Mouse (Mus musculus): ENCODE results near the gene Tmed1. TPM values are rescaled to one million over a fixed set of nuclear protein-coding genes. Genes with fewer than 3 reads are reported as not detected.

Gene Tmed1
- polyA plus RNA-seq, 1 experiment = 32.1 TPM

GRCm38 (mm10) chr9:21507753-21508430 lies 2.2 kb downstream of the Tmed1 start:
- Histone ChIP-seq H3K4me3 (ENCODE audit: insufficient read depth, low read length) (no peak overlapping the region), H3K4me1 (ENCODE audit: control insufficient read depth, insufficient read depth, low read length) (peaks cover 5% of the 10 kb centered on the region), H3K27ac (ENCODE audit: insufficient read depth, low read length) (no peak overlapping the region)
- TF ChIP-seq POLR2A (IDR thresholded peaks at IDR 0.05; ENCODE audit: low read depth, low read length) (no peak), CTCF (IDR thresholded peaks at IDR 0.05; ENCODE audit: borderline replicate concordance, insufficient read depth, low read length) (no peak)

- no peak overlapping the region for H3K4me3 ChIP-seq (ENCODE audit: insufficient read depth, low read length)
- no peak overlapping the region for H3K27ac ChIP-seq (ENCODE audit: insufficient read depth, low read length)
- peaks cover 5% of the 10 kb centered on the region for H3K4me1 ChIP-seq (ENCODE audit: control insufficient read depth, insufficient read depth, low read length)
- TF ChIP-seq CTCF (IDR thresholded peaks at IDR 0.05; ENCODE audit: borderline replicate concordance, insufficient read depth, low read length) (no peak), POLR2A (IDR thresholded peaks at IDR 0.05; ENCODE audit: low read depth, low read length) (no peak)
Observed at GRCm38 (mm10) chr9:21505767-21506166, 4.3 kb downstream of the Tmed1 start.

- Histone ChIP-seq H3K27ac (ENCODE audit: insufficient read depth, low read length) (no peak overlapping the region), H3K4me1 (ENCODE audit: control insufficient read depth, insufficient read depth, low read length) (0 out of 2 replicates have a peak, but pooled peaks cover under 1% of the 10 kb centered on the region), H3K4me3 (ENCODE audit: insufficient read depth, low read length) (no peak overlapping the region)
- TF ChIP-seq CTCF (IDR thresholded peaks at IDR 0.05; ENCODE audit: borderline replicate concordance, insufficient read depth, low read length) (no peak), POLR2A (IDR thresholded peaks at IDR 0.05; ENCODE audit: low read depth, low read length) (no peak)
Observed at GRCm38 (mm10) chr9:21503352-21503751, 6.7 kb downstream of the Tmed1 start.

GRCm38 (mm10) chr9:21498284-21498902 lies 11.7 kb downstream of the Tmed1 start:
- Histone ChIP-seq H3K27ac (ENCODE audit: insufficient read depth, low read length) (peak overlapping the region; percentile 97), H3K4me3 (ENCODE audit: insufficient read depth, low read length) (no peak overlapping the region), H3K4me1 (ENCODE audit: control insufficient read depth, insufficient read depth, low read length) (peaks cover 23% of the 10 kb centered on the region)
- TF ChIP-seq POLR2A (IDR thresholded peaks at IDR 0.05; ENCODE audit: low read depth, low read length) (no peak), CTCF (IDR thresholded peaks at IDR 0.05; ENCODE audit: borderline replicate concordance, insufficient read depth, low read length) (no peak)

GRCm38 (mm10) chr9:21497664-21498063 lies 12.4 kb downstream of the Tmed1 start:
- no peak for TF ChIP-seq POLR2A (IDR thresholded peaks at IDR 0.05; ENCODE audit: low read depth, low read length)
- no peak for TF ChIP-seq CTCF (IDR thresholded peaks at IDR 0.05; ENCODE audit: borderline replicate concordance, insufficient read depth, low read length)
- Histone ChIP-seq H3K4me1 (ENCODE audit: control insufficient read depth, insufficient read depth, low read length) (peaks cover 27% of the 10 kb centered on the region), H3K4me3 (ENCODE audit: insufficient read depth, low read length) (no peak overlapping the region), H3K27ac (ENCODE audit: insufficient read depth, low read length) (peak overlapping the region; percentile 97)

- TF ChIP-seq POLR2A (IDR thresholded peaks at IDR 0.05; ENCODE audit: low read depth, low read length) (peak; percentile 60), CTCF (IDR thresholded peaks at IDR 0.05; ENCODE audit: borderline replicate concordance, insufficient read depth, low read length) (no peak)
- Histone ChIP-seq H3K27ac (ENCODE audit: insufficient read depth, low read length) (peak overlapping the region; percentile 97), H3K4me3 (ENCODE audit: insufficient read depth, low read length) (no peak overlapping the region), H3K4me1 (ENCODE audit: control insufficient read depth, insufficient read depth, low read length) (peaks cover 27% of the 10 kb centered on the region)
Observed at GRCm38 (mm10) chr9:21497050-21497542, 13.0 kb downstream of the Tmed1 start.

GRCm38 (mm10) chr9:21496308-21497049 lies 13.6 kb downstream of the Tmed1 start:
- Histone ChIP-seq H3K4me3 (ENCODE audit: insufficient read depth, low read length) (peak overlapping the region; percentile 34), H3K27ac (ENCODE audit: insufficient read depth, low read length) (peak overlapping the region; percentile 99), H3K4me1 (ENCODE audit: control insufficient read depth, insufficient read depth, low read length) (peaks cover 27% of the 10 kb centered on the region)
- TF ChIP-seq POLR2A (IDR thresholded peaks at IDR 0.05; ENCODE audit: low read depth, low read length) = peak; percentile 76
- TF ChIP-seq CTCF (IDR thresholded peaks at IDR 0.05; ENCODE audit: borderline replicate concordance, insufficient read depth, low read length) = no peak

- H3K4me3 ChIP-seq (ENCODE audit: insufficient read depth, low read length) = no peak overlapping the region
- peaks cover 27% of the 10 kb centered on the region for H3K4me1 ChIP-seq (ENCODE audit: control insufficient read depth, insufficient read depth, low read length)
- peak overlapping the region; percentile 99 for H3K27ac ChIP-seq (ENCODE audit: insufficient read depth, low read length)
- peak; percentile 13; the same call in 1 of the 2 replicates for TF ChIP-seq POLR2A (IDR thresholded peaks at IDR 0.05; ENCODE audit: low read depth, low read length)
- no peak for TF ChIP-seq CTCF (IDR thresholded peaks at IDR 0.05; ENCODE audit: borderline replicate concordance, insufficient read depth, low read length)
Observed at GRCm38 (mm10) chr9:21494726-21495125, 15.3 kb downstream of the Tmed1 start.

GRCm38 (mm10) chr9:21493907-21494306 lies 16.1 kb downstream of the Tmed1 start:
- Histone ChIP-seq H3K4me3 (ENCODE audit: insufficient read depth, low read length) (no peak overlapping the region), H3K27ac (ENCODE audit: insufficient read depth, low read length) (peak overlapping the region; percentile 99), H3K4me1 (ENCODE audit: control insufficient read depth, insufficient read depth, low read length) (peaks cover 27% of the 10 kb centered on the region)
- TF ChIP-seq POLR2A (IDR thresholded peaks at IDR 0.05; ENCODE audit: low read depth, low read length) = no peak
- TF ChIP-seq CTCF (IDR thresholded peaks at IDR 0.05; ENCODE audit: borderline replicate concordance, insufficient read depth, low read length) = no peak

Measured in embryonic fibroblast, embryonic 13.5 days (primary cell).